Mouse (Mus musculus) lung, adult 2 months (tissue): ENCODE results near the gene Fam213a.

Experiments
- CTCF ChIP-seq: fragments of 200-500 bp; IDR thresholded peaks from 2 replicates; pipeline ENCODE4 v1.5.1; 2011; ENCODE audit warnings: mild to moderate bottlenecking, low read length, control low read depth; ENCODE audit not compliant: insufficient read depth
- POLR2A ChIP-seq: fragments of 200-500 bp; IDR thresholded peaks from 2 replicates; pipeline ENCODE4 v1.6.1; 2011; ENCODE audit warnings: low read depth, mild to moderate bottlenecking, control low read depth, low read length, borderline replicate concordance; ENCODE audit errors: extremely low read depth

- peak; percentile 86 for TF ChIP-seq CTCF
- TF ChIP-seq POLR2A, result no peak
These were observed 21.7 kb upstream of the Fam213a start for GRCm38 (mm10) chr14:41035146-41035798.
